Mouse (Mus musculus) heart, embryonic 13.5 days (tissue): ENCODE measurements at regions not wholly inside any gene's neighbourhood (a gene's known extent, or its start where the extent isn't known, plus 50 kb on each side); places are given as distances from the start of the nearest gene placed in this dataset.

Experiments used
- ATAC-seq: fragments of 200-750 bp; cut with Nextera tagmentation; 2 replicates; pipeline ENCODE4 v1.8.0; 2017; ENCODE audit warnings: moderate TSS enrichment; ENCODE audit not compliant: insufficient number of reproducible peaks, low FRiP score, low TSS enrichment; ENCODE audit errors: extremely low read depth
- H3K27ac ChIP-seq: fragments of 300-500 bp; sonication (generic); replicated peaks from 2 replicates; pipeline ENCODE4 v1.5.1; 2015; ENCODE audit warnings: moderate library complexity, mild to moderate bottlenecking, inconsistent platforms
- H3K27me3 ChIP-seq: fragments of 300-500 bp; sonication (generic); replicated peaks from 2 replicates; pipeline ENCODE4 v1.6.1; 2015; ENCODE audit warnings: mild to moderate bottlenecking, inconsistent platforms
- H3K36me3 ChIP-seq: fragments of 300-500 bp; sonication (generic); 2 replicates; pipeline ENCODE4 v1.6.1; 2015; ENCODE audit warnings: mild to moderate bottlenecking, inconsistent platforms
- H3K4me1 ChIP-seq: fragments of 300-500 bp; sonication (generic); 2 replicates; pipeline ENCODE4 v1.6.1; 2015; ENCODE audit warnings: inconsistent platforms
- H3K4me2 ChIP-seq: fragments of 300-500 bp; sonication (generic); 2 replicates; pipeline ENCODE4 v1.6.1; 2015; ENCODE audit warnings: inconsistent platforms, mild to moderate bottlenecking, moderate library complexity
- H3K4me3 ChIP-seq: fragments of 300-500 bp; sonication (generic); 2 replicates; pipeline ENCODE4 v1.5.1; 2015; ENCODE audit warnings: moderate library complexity, mild to moderate bottlenecking, inconsistent platforms
- H3K9ac ChIP-seq: fragments of 300-500 bp; sonication (generic); 2 replicates; pipeline ENCODE4 v1.6.1; 2015; ENCODE audit warnings: inconsistent platforms, mild to moderate bottlenecking, moderate library complexity
- H3K9me3 ChIP-seq: fragments of 300-500 bp; sonication (generic); 2 replicates; pipeline ENCODE4 v1.6.1; 2016; ENCODE audit warnings: inconsistent platforms
- whole genome bisulfite sequencing: fragments of 180-500 bp; shearing (Covaris S2); methylation state at CpG from one replicate; pipeline ENCODE4 v1.1.7; 2015; ENCODE audit warnings: mixed read lengths; 5-methylcytosine and 5-hydroxymethylcytosine counted together

DNA sequence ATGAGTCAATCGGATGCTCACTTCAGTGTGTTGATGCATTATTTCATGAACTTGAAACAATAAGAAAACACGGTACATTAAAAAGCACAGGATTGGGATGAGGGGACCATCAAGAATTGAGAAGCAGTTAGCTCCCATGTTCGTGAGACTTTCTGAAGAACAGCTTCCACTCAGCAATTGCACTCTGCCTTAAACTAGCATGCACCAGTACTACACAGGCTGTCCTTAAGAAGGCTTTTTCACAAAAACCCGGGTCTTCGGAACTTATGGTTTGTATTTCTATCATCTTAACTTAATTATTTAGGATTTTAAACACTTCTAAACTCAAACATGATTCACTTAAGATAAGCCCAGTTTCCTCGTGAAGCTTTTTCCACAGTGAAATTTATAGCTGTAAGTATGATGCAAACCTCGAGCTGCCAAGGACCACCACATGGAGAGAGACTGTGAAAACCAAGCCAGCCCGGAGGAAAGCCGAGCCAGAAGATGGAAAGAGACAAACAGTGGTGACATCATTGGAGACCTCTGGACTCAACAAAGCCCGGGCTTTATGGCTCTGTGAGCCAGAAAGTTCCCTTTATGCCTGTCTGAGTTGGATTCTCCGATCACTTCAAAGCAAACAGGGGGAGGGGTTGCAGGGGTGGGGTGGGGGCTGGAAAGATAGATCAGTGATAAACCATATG is 162.7 kb upstream of the Atp2b1 start:
- Histone ChIP-seq H3K9ac (no peak overlapping the region), H3K9me3 (no peaks in the 10 kb centered on the region), H3K27ac (no peak overlapping the region), H3K4me3 (no peak overlapping the region), H3K27me3 (no peaks in the 10 kb centered on the region), H3K4me1 (peaks cover 8% of the 10 kb centered on the region), H3K4me2 (no peak overlapping the region), H3K36me3 (no peaks in the 10 kb centered on the region)
- no peak for ATAC-seq
- WGBS, result 65% methylated on average over 11 of the region's 11 CpGs

DNA sequence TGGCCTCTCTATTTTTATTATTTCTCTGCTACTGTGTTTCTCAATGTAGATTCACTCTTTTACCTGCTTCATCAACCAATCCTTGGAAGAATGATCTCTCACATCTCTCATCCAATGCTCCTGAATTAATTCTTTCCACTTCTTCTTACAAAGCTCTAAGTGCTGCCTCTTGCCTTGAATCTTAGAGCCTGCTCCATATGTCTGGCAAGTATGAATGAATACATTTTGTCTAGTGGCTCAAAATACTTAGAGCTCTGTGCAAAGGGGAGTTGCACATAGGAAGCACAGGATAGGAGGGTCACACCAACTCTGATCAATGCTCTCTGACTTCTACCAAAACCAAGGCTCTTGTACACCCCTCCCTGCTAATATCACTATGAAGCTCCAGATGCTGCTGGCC is 153.1 kb upstream of the Atp2b1 start:
- no peak overlapping the region for H3K9ac ChIP-seq
- H3K27ac ChIP-seq, result no peak overlapping the region
- H3K9me3 ChIP-seq, result peaks cover 8% of the 10 kb centered on the region; the same call in 1 of the 2 replicates
- H3K4me1 ChIP-seq, result no peaks in the 10 kb centered on the region
- H3K4me2 ChIP-seq, result no peak overlapping the region
- no peak for ATAC-seq
- H3K36me3 ChIP-seq, result 0 out of 2 replicates have a peak, but pooled peaks cover 3% of the 10 kb centered on the region
- no peak overlapping the region for H3K4me3 ChIP-seq
- no peaks in the 10 kb centered on the region for H3K27me3 ChIP-seq

DNA sequence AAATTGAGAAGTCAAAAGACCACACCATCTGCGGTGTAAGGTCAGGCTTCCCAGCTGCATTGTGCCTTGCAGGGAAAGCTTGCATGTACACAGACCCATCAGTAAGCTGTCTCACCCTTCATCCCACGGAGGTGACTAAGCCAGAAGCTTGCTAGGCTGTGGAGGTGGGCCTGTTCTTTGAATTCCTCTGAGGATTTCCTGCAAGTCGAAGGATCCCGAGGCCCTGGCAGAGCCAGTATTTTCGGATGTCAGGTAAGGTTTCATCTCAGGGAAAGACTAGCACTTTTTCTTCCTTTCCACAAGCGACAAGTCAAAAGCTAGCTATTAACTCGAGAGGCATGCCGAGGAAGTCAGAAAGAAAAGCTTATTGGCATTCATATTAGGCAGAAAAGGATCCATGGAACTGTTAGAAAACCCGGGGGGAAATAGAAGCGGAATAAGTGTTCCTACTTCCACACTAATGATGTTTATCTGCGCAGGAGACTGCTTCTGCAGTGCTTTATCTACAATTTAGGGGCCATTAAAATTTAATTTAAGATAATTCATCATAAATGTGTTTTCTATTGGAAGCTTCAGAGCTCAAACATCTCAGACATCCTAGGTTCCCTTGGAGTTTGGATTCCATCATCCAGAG is 148.3 kb upstream of the Atp2b1 start:
- Histone ChIP-seq H3K9ac (no peak overlapping the region), H3K9me3 (peaks cover 13% of the 10 kb centered on the region), H3K4me1 (no peaks in the 10 kb centered on the region), H3K4me3 (no peak overlapping the region), H3K27ac (no peak overlapping the region), H3K4me2 (no peak overlapping the region), H3K36me3 (0 out of 2 replicates have a peak, but pooled peaks cover 3% of the 10 kb centered on the region), H3K27me3 (no peaks in the 10 kb centered on the region)
- no peak for ATAC-seq
- 70% methylated on average over 11 of the region's 11 CpGs for WGBS

DNA sequence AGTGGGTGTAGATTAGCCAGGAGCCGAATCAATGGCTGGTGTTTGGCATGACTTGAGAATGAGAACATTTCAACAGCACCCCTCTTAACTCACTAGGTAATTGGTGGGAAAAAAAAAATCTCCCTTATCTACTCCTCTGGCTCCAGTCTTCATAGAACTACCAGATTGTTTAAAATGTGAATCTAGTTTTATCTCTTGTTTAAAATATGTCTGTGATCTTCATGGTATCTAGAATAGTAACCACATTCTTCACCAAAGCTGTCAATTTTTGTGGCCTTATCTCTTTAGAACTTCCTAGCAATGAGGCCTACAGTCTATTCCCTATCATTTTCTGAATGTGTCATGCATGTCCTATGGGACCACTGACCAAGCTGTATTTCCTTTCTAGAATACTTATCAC is 134.4 kb upstream of the Atp2b1 start:
- Histone ChIP-seq H3K36me3 (no peaks in the 10 kb centered on the region), H3K4me1 (peaks cover 32% of the 10 kb centered on the region), H3K27ac (no peak overlapping the region), H3K9me3 (no peaks in the 10 kb centered on the region), H3K4me3 (no peak overlapping the region), H3K4me2 (no peak overlapping the region), H3K27me3 (no peaks in the 10 kb centered on the region), H3K9ac (no peak overlapping the region)
- ATAC-seq, result no peak
- WGBS, result 14% methylated on average over 1 of the region's 1 CpGs

DNA sequence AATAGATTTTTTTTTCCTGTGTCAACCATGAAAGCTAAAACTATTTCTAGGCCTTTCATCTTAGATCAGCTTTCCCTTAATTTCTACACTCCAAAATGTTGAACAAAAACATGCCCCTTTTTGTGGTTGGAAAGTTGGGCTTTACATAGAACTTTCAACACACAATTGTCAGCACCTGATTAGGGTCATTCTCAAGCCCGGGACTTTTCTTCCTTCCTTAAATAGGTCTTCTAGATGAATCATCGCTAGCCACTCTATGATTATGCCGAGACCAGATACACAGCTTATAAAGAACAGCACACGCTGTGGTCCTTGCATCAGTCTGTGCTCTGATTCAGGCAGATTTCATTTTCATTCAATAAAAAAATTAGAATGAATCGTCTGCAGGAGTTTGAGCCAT is 133.3 kb upstream of the Atp2b1 start:
- Histone ChIP-seq H3K9ac (no peak overlapping the region), H3K4me2 (no peak overlapping the region), H3K27ac (no peak overlapping the region), H3K36me3 (no peaks in the 10 kb centered on the region), H3K4me1 (peaks cover 28% of the 10 kb centered on the region), H3K4me3 (no peak overlapping the region), H3K9me3 (no peaks in the 10 kb centered on the region), H3K27me3 (no peaks in the 10 kb centered on the region)
- ATAC-seq, result no peak
- 28% methylated on average over 5 of the region's 5 CpGs for WGBS

DNA sequence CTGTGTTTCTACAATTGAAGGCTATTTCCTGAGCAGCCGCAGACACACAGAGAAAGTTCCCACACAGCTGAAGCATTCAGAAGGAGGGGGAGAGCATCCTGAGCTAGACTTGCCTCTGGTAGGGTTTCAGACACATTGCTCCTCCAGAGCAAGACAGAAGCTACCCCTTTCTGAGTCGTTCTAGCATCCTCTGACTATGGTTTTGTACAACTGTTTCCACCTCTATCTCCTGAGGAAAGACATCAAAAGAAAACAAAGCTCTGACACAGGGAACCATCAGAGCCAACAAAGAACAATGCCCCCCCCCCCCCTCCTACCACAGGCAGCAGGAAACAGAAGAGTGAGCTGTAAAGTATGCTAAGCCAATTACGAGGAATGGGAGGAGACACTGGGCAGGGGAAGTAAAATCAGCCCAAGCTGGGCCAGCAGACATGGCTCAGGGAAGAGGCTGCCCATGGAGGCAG is 132.3 kb upstream of the Atp2b1 start:
- Histone ChIP-seq H3K4me2 (no peak overlapping the region), H3K27me3 (no peaks in the 10 kb centered on the region), H3K4me1 (peaks cover 28% of the 10 kb centered on the region), H3K9me3 (no peaks in the 10 kb centered on the region), H3K27ac (0 out of 2 replicates have a peak overlapping the region, but pooled peaks have one; percentile 8), H3K4me3 (no peak overlapping the region), H3K9ac (no peak overlapping the region), H3K36me3 (no peaks in the 10 kb centered on the region)
- ATAC-seq, result no peak
- 37% methylated on average over 3 of the region's 3 CpGs for whole genome bisulfite sequencing

DNA sequence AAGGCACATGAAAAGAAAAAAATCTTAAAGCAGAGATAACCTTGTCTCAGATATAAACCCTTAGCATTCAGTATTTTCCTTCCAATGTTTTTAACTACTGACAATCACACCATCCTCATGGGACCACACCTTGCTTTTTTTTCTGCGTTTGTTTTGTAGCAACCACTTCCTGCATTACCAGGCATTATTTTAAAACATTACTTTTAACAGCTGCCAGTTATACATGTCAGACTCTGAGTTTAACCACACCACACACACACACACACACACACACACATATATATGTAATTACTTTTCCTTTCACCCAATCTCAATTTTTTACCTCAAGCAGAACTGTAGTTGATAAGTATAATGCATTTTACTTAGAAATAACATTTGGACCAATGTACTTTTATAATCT is 128.8 kb upstream of the Atp2b1 start:
- no peak overlapping the region for H3K4me3 ChIP-seq
- H3K4me1 ChIP-seq, result peaks cover 18% of the 10 kb centered on the region
- H3K9ac ChIP-seq, result no peak overlapping the region
- H3K4me2 ChIP-seq, result no peak overlapping the region
- H3K36me3 ChIP-seq, result no peaks in the 10 kb centered on the region
- no peak for ATAC-seq
- 59% methylated on average over 1 of the region's 1 CpGs for WGBS
- H3K27me3 ChIP-seq, result no peaks in the 10 kb centered on the region
- H3K9me3 ChIP-seq, result no peaks in the 10 kb centered on the region
- no peak overlapping the region for H3K27ac ChIP-seq

DNA sequence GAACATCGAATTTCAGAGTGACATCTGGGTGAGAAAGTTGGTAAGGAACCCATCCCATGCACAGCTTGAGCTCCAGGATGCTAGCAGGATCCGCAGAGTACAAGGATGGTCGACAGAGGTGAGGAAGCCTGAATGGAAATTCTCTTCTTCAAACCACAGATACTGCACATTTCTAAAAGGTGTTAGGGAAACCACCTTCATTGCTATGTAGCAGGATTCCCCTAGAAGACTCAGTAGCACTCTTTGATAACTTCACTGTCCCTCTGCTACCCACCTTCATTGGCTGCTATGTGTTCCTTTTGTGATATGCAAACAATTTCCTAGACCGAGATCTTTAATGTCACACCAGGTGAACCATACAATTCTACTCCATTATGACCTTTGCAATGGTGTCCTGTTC is 128.1 kb upstream of the Atp2b1 start:
- Histone ChIP-seq H3K9ac (no peak overlapping the region), H3K9me3 (no peaks in the 10 kb centered on the region), H3K4me3 (no peak overlapping the region), H3K36me3 (no peaks in the 10 kb centered on the region), H3K4me1 (peaks cover 11% of the 10 kb centered on the region), H3K27me3 (no peaks in the 10 kb centered on the region), H3K27ac (no peak overlapping the region), H3K4me2 (no peak overlapping the region)
- no peak for ATAC-seq
- WGBS, result 81% methylated on average over 4 of the region's 4 CpGs

DNA sequence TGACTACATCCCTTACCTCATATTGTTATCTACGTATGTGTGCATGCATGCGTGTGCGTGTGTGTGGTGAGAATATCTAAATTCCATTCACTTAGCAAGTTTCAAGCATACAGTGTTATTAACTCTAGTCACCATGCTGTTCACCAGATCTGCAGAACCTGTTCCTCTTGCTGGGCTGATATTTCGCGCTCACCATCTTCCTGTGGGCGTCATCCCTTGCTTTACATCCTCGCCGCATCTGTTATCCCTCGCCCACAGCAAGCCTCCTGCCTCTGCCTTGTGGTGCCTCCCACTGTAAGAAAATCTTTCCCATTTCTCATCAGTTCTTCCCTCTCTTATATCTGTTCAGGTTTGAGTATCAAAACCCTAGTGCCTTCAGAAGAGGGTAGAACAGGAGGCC is 124.4 kb upstream of the Atp2b1 start:
- Histone ChIP-seq H3K27me3 (no peaks in the 10 kb centered on the region), H3K36me3 (no peaks in the 10 kb centered on the region), H3K4me1 (0 out of 2 replicates have a peak, but pooled peaks cover 5% of the 10 kb centered on the region), H3K4me2 (no peak overlapping the region), H3K9me3 (no peaks in the 10 kb centered on the region), H3K9ac (no peak overlapping the region), H3K4me3 (no peak overlapping the region), H3K27ac (no peak overlapping the region)
- 92% methylated on average over 9 of the region's 9 CpGs for WGBS
- no peak for ATAC-seq

DNA sequence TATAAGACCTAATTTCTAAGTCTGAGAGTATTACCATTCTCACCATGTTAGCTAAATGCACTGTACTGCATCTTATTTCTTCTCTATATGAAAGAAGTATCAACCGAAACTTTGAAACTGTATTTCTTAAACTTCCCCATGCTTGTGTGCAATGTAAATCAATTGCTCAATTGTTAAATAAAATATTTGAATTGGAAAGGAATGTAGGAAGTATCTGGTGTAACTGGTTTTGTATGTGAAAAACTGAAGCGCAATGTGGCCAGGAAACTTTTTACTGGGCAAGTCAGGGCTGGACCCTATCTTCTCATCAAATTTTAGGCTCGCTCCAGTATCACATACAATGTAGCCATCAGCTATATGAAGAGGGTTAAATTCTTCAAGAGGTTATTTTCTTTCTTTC is 123.8 kb upstream of the Atp2b1 start:
- 0 out of 2 replicates have a peak, but pooled peaks cover 5% of the 10 kb centered on the region for H3K4me1 ChIP-seq
- no peaks in the 10 kb centered on the region for H3K27me3 ChIP-seq
- H3K36me3 ChIP-seq, result no peaks in the 10 kb centered on the region
- 88% methylated on average over 3 of the region's 3 CpGs for WGBS
- H3K4me2 ChIP-seq, result no peak overlapping the region
- no peak for ATAC-seq
- H3K4me3 ChIP-seq, result no peak overlapping the region
- H3K9ac ChIP-seq, result no peak overlapping the region
- no peaks in the 10 kb centered on the region for H3K9me3 ChIP-seq
- no peak overlapping the region for H3K27ac ChIP-seq

DNA sequence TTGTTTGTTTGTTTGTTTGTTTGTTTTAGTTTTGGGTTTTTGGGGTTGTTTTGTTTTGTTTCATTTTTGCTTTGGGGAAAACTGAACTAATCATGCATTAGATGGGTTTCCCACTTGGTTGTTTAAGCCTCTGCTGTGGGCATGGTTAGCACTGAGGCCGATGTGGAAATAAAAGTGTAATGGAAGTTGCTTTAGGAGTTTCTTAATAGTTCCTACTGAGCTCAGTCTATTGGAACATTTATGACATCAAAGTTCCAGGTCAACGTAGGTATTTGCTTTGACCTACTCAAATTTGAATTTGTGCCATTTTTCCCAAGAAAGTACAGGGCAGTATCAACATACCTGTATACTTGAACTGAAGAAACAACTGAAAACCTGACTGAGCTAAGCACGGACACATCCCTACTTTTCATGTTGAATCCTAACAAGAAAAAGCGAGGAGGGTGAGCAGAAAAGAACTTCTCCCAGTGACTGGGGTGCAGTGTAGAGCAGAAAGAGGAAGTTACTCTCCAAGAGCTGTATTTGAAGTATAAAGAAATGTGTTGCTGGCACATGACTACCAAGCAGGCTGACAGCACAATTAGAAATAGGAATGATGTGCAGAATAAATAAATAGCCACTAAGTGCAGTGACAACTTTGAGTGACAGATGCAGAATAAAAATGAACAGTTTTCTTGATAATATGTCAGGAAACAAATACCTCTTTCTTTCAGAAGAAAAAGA is 122.0 kb upstream of the Atp2b1 start:
- H3K4me1 ChIP-seq, result 0 out of 2 replicates have a peak, but pooled peaks cover 5% of the 10 kb centered on the region
- no peak overlapping the region for H3K9ac ChIP-seq
- no peaks in the 10 kb centered on the region for H3K27me3 ChIP-seq
- no peak overlapping the region for H3K4me2 ChIP-seq
- H3K9me3 ChIP-seq, result no peaks in the 10 kb centered on the region
- H3K27ac ChIP-seq, result no peak overlapping the region
- ATAC-seq, result no peak
- WGBS, result 79% methylated on average over 4 of the region's 4 CpGs
- no peak overlapping the region for H3K4me3 ChIP-seq
- H3K36me3 ChIP-seq, result no peaks in the 10 kb centered on the region
